Mouse (Mus musculus) limb, embryonic 10.5 days (tissue): ENCODE data around the gene C530025M09Rik. TPM values are rescaled to one million over a fixed set of nuclear protein-coding genes. Genes with fewer than 3 reads are reported as not detected.

Experiments used
- DNase-seq: peaks from one replicate; pipeline ENCODE4 v3.0.0-alpha.2; 2017; ENCODE audit warnings: low spot score
- H3K27ac ChIP-seq: fragments of 300-500 bp; sonication (generic); 2 replicates; pipeline ENCODE4 v1.5.1; 2016; ENCODE audit warnings: mild to moderate bottlenecking
- H3K27me3 ChIP-seq: fragments of 300-500 bp; sonication (generic); 2 replicates; pipeline ENCODE4 v1.6.1; 2016; ENCODE audit warnings: low read depth, mild to moderate bottlenecking; ENCODE audit not compliant: poor library complexity, severe bottlenecking
- H3K36me3 ChIP-seq: fragments of 300-500 bp; sonication (generic); 2 replicates; pipeline ENCODE4 v1.6.1; 2016; ENCODE audit warnings: mild to moderate bottlenecking, moderate library complexity
- H3K4me1 ChIP-seq: fragments of 300-500 bp; sonication (generic); 2 replicates; pipeline ENCODE4 v1.6.1; 2016
- H3K4me3 ChIP-seq: fragments of 300-500 bp; sonication (generic); 2 replicates; pipeline ENCODE4 v1.5.1; 2016; ENCODE audit warnings: mild to moderate bottlenecking, moderate library complexity
- H3K9me3 ChIP-seq: fragments of 300-500 bp; sonication (generic); replicated peaks from 2 replicates; pipeline ENCODE4 v1.6.1; 2016; ENCODE audit warnings: mild to moderate bottlenecking
- WGBS: fragments of 180-500 bp; shearing (Covaris S2); methylation state at CpG from one replicate; pipeline ENCODE4 v1.1.7; 2016; 5-methylcytosine and 5-hydroxymethylcytosine counted together
- polyA plus RNA-seq: library from polyadenylated mRNA; unstranded; fragments of >200 nt; fragmentation: Nextera tagmentation; extraction: Ambion mirVana; gene quantifications from 2 replicates; pipeline ENCODE4 v1.2.1, GENCODE M21; 2016

The C530025M09Rik gene
- polyA plus RNA-seq, 1 experiment from 2014 or later, result not detected

DNA sequence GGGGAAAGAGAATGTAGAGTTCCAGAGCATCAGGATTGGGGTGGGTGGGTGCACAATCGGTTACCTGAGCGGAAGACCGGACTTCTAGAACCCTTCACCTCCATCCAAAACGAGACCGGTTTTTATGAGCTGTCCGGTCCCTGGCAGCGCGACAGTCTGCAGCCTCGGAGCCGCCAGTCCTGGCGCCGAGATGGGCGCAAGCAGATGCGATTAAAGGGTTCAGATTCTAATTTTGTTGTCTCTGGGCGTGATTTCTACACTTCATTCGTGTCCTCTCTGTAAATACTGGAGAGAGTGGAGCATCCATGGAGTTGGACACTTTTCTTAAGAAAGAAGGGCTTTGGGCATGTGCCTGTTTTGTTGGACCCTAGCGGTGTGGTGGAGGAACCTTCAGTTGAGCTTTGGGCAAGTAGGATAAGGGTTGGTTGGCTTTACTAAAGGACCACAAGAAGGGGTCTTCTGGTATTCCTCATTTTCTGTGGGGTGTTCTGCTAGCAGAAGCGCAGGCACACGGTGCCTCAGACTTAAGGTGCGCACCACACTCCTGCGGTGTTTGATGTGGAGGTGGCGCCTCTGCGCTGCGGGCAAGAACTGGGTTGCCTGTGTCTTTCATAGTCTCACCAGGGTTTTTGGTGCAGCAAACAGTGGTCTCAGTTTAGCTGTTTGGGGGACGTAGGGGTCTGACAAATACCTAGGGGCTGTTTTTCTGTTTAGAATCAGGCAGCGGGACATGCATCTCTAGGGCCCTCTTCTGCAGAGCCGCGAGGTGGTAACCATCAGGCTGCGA, 639 bp upstream of the C530025M09Rik start:
- H3K4me3 ChIP-seq, result peak overlapping the region; percentile 68
- H3K9me3 ChIP-seq, result no peaks in the 10 kb centered on the region
- peaks cover 59% of the 10 kb centered on the region for H3K27me3 ChIP-seq
- 1% methylated on average over 29 of the region's 29 CpGs for WGBS
- peak; percentile 42 for DNase-seq
- no peaks in the 10 kb centered on the region for H3K36me3 ChIP-seq
- H3K4me1 ChIP-seq, result peaks cover 25% of the 10 kb centered on the region
- no peak overlapping the region for H3K27ac ChIP-seq

DNA sequence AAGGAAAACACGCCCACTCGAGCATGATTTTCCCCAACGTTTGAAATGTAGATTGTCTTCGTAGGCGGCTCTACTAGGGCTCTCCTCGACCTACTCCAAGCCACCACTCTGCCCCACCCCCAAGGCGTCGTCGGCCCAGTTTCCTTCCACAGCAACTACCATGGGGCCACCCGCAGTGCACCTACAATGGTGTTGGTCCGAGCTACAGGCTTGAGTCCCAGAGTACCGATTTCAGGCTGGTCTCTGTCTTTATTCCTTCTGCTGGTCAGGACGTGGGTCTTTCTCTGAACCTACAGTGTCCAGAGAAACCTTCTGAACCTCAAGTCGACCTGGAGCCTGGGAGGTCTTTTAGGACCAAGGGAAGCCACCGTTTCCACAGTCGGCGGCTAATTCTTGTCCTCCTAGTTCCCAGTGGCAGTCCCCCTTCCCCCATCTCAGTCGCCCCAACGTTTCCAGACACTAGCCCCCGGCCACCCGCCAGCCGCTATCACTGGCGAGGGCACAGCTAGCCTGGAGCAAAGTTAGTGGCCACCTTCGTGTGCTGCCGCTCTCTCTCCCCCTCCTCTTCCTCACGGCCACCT, 968 bp downstream of the C530025M09Rik start:
- Histone ChIP-seq H3K27ac (peak overlapping the region; percentile 81), H3K4me3 (peak overlapping the region; percentile 68), H3K4me1 (peaks cover 25% of the 10 kb centered on the region), H3K9me3 (no peaks in the 10 kb centered on the region), H3K36me3 (no peaks in the 10 kb centered on the region), H3K27me3 (peaks cover 59% of the 10 kb centered on the region)
- no peak for DNase-seq
- WGBS, result 2% methylated on average over 26 of the region's 26 CpGs

DNA sequence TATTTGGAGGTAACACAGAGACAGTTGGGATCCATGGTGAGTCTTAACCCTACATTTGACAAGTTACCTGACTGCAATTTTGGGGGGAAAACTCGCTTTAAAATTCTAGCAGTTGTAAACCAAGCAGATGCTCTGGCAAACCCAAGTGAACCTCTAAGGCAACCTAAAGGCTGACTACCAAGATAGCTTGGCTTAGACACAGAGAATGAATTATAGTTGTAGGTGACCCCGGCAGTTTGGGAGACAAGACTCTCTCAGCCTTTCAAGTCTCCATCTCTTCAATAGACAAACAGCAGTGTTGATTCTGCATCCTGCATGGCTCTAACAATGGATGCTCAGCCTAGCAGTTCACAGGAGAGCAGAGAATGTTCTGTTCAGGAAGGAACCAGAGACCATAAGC, 2.1 kb downstream of the C530025M09Rik start, which contains the start of gene Syndig1:
Gene Syndig1 (plus strand): TSS at position 301 of the 400 bp plus-strand sequence.
- Histone ChIP-seq H3K27ac (no peak within 1 kb of the TSS), H3K27me3 (peaks cover 56% of the 10 kb centered on the region), H3K4me1 (peaks cover 25% of the 10 kb centered on the region), H3K36me3 (no peaks in the 10 kb centered on the region), H3K4me3 (peak within 1 kb of the TSS; percentile 68), H3K9me3 (no peaks in the 10 kb centered on the region)
- WGBS, result 74% methylated on average over 2 of the region's 2 CpGs
- no peak for DNase-seq

DNA sequence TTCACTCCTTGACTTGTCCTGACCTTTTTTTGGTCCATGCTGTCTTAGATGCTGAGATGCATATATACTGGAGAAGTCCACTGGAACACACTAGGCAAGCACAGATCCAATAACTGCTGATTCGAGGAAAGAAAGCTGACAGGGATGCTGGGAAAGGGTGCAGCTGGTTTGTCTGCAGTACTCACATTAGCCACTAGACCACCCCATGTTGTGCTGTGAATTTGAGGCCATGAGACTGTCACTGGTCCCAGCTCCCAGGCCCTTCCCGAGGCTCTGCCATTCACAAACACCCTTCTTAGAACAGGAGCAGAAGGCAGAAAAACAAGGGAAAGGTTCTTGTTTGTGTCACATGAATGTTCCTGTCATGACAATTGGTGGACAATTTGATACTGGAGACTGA, 10.8 kb downstream of the C530025M09Rik start:
- no peak for DNase-seq
- no peaks in the 10 kb centered on the region for H3K4me1 ChIP-seq
- H3K27ac ChIP-seq, result no peak overlapping the region
- H3K9me3 ChIP-seq, result no peaks in the 10 kb centered on the region
- H3K4me3 ChIP-seq, result no peak overlapping the region
- no peaks in the 10 kb centered on the region for H3K36me3 ChIP-seq
- no peaks in the 10 kb centered on the region for H3K27me3 ChIP-seq
- 41% methylated on average over 2 of the region's 2 CpGs for WGBS

DNA sequence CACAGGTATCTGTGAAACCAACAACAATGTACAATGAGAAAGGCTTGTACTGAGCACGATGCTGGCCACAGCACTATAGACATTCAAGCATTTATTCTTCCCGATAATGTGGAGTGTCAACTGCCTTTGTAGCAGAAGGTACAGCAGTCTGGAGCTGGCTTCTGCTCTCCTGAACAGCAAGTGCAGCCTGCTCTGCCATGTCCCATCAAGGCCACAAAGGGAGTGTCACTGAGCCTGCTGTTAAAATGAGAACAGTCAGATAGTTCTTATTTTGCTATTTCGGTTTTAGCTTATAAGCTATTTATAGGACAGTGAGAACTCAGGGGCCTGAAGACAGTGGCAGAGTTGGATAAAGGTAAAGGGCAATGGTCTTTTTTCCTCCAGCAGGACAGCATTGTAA, 11.3 kb downstream of the C530025M09Rik start:
- no peaks in the 10 kb centered on the region for H3K4me1 ChIP-seq
- no peak for DNase-seq
- H3K4me3 ChIP-seq, result no peak overlapping the region
- H3K27me3 ChIP-seq, result no peaks in the 10 kb centered on the region
- H3K9me3 ChIP-seq, result no peaks in the 10 kb centered on the region
- H3K36me3 ChIP-seq, result no peaks in the 10 kb centered on the region
- H3K27ac ChIP-seq, result no peak overlapping the region
- 92% methylated on average over 3 of the region's 3 CpGs for WGBS

DNA sequence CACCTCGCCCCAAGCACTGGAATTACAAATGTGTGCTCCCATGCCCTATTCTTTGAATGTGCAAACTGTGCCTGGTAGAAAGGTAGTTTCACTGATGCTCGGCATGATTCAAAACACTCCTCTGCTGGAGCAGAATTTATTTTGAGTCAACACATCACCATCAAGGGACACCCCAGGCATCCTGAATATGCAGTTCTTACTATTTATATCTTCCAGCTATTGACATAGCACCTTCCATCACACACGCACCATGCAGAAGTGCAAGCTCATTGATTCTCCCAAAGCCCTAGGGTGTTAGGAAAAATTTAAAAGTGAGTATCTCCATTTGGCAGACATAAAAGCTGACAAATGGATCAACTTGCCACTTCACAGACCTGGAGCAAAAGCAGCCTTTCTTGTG, 12.6 kb downstream of the C530025M09Rik start:
- Histone ChIP-seq H3K4me1 (no peaks in the 10 kb centered on the region), H3K27ac (no peak overlapping the region), H3K4me3 (no peak overlapping the region), H3K36me3 (no peaks in the 10 kb centered on the region), H3K27me3 (no peaks in the 10 kb centered on the region), H3K9me3 (no peaks in the 10 kb centered on the region)
- 74% methylated on average over 3 of the region's 3 CpGs for WGBS
- DNase-seq, result no peak

DNA sequence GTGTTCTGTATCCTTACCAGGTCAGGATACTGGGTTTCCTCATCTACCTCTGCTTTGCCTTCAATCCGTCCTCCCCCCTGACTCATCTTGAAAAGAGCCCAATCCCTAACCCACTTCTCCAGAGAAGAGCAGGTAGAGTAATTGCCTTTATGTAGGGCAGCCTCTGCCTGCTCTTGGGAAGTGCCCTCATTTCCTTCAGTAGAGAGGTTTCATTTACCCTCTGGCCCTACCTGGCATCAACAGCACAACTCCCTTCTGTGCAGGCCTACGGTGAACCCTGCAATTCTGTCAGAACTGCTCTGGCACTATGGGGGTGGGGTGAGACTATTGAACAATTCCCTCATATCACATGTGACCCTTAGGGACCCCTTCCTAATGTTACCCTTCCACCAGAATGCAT, 18.1 kb downstream of the C530025M09Rik start:
- no peaks in the 10 kb centered on the region for H3K4me1 ChIP-seq
- H3K4me3 ChIP-seq, result no peak overlapping the region
- H3K36me3 ChIP-seq, result no peaks in the 10 kb centered on the region
- no peaks in the 10 kb centered on the region for H3K9me3 ChIP-seq
- no peak for DNase-seq
- no peaks in the 10 kb centered on the region for H3K27me3 ChIP-seq
- WGBS, result 80% methylated on average over 2 of the region's 2 CpGs
- H3K27ac ChIP-seq, result no peak overlapping the region

DNA sequence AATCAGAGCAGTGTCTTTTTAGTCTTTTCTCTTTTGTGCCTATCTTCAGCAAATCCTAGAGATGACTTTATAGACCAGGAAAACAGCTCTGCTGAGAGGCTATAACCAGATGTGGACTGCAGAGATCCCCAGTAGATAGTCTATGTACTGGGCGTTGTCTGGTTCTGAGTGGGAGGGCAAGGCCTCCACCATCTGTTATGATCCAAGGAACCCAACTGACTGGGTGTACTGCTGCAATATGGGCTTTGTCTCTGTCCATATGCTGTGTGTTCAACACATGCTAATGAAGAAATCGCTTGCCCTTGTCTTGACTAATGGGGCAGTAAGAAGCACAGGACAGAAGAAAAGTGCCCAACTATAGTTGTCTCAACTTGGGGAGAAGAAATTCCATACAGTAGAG, 25.8 kb downstream of the C530025M09Rik start:
- Histone ChIP-seq H3K9me3 (no peaks in the 10 kb centered on the region), H3K27ac (no peak overlapping the region), H3K27me3 (no peaks in the 10 kb centered on the region), H3K4me1 (no peaks in the 10 kb centered on the region), H3K36me3 (no peaks in the 10 kb centered on the region), H3K4me3 (no peak overlapping the region)
- DNase-seq, result no peak
- WGBS, result 92% methylated on average over 2 of the region's 2 CpGs

DNA sequence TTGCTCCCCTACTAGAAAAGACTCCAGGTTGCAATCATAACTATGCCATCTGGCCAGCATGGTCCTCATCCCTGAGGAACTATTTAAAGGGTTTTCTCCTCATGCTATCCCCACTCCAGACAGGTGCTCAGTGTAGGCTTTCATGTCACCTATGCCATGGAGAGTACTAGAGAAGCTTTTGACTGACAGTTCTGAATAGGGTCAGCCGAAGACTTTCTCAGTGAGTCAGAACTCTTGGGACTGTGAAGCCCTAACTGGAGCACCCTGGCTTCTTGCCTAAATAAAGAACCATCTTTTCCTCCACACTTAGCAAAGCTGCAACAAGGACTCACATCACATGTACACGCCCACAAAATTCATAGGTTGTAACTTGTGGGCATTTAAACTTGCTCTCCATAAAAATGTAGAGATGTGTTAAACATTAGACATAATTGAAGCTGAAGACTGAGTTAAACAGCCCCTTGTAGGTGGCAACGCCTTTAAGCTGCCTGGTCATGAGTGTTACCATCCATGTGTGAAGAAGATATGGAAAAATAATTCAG, 26.3 kb downstream of the C530025M09Rik start:
- H3K36me3 ChIP-seq, result no peaks in the 10 kb centered on the region
- 86% methylated on average over 3 of the region's 3 CpGs for WGBS
- H3K4me1 ChIP-seq, result no peaks in the 10 kb centered on the region
- H3K27me3 ChIP-seq, result no peaks in the 10 kb centered on the region
- no peak overlapping the region for H3K4me3 ChIP-seq
- H3K9me3 ChIP-seq, result no peaks in the 10 kb centered on the region
- H3K27ac ChIP-seq, result no peak overlapping the region
- no peak for DNase-seq

DNA sequence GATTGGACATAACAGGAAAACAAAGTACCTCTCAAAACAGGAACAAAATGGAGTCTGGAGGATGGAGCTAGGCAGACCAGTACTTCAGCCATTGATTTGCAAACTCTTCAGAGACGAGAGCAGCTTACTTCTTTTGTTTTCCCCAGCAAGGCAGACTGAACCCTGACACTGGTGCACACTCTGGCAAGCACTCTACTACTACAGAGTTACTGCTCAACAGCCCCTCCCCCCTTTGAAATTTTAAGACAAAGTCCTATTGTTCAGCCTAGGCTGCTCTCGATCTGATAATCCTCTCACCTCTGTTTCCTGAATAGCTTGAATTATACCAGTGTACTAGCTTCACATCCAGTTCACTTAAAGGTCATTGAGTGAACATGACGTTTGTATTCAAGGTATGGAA, 32.4 kb downstream of the C530025M09Rik start:
- 47% methylated on average over 3 of the region's 3 CpGs for WGBS
- Histone ChIP-seq H3K4me1 (no peaks in the 10 kb centered on the region), H3K27me3 (no peaks in the 10 kb centered on the region), H3K9me3 (no peaks in the 10 kb centered on the region), H3K27ac (no peak overlapping the region), H3K36me3 (no peaks in the 10 kb centered on the region), H3K4me3 (no peak overlapping the region)
- DNase-seq, result no peak

Other genes starting within 250 kb of the C530025M09Rik start
- gene Syndig1, start 2.0 kb downstream of the C530025M09Rik start, polyA plus RNA-seq, result 1.2 and 2.1 TPM in 2 replicates